Mouse (Mus musculus): Measurements from ENCODE around the gene Tor1a. TPM values are rescaled to one million over a fixed set of nuclear protein-coding genes. Genes with fewer than 3 reads are reported as not detected.
A peak's percentile ranks its signal among the peaks of the same experiment; 100 is the strongest.

Gene Tor1a
- total RNA-seq (2021): 10 to 100 TPM; 44.4 to 52.8 TPM
- long read RNA-seq, transcript Tor1a-205 (2 exons, 560 nt): minor isoform, 13 of 89 reads
- long read RNA-seq, transcript Tor1a-203 (4 exons, 1,605 nt): minor isoform, 15 of 89 reads
- long read RNA-seq, transcript Tor1a-201 (5 exons, 1,401 nt): major isoform, 51 of 89 reads
- long read RNA-seq, partial matches to known transcripts: 0 of 89 reads
- long read RNA-seq, other reads (novel, unspliced or antisense): 10 of 89 reads

GRCm38 (mm10) chr2:30967352-30968327, at the start of gene Tor1a:
Gene Tor1a, minus strand, starts transcription at chr2:30967933.
- DNase-seq (ENCODE audit: low spot score in 2 of 2): peak; percentile 88 to 94

GRCm38 (mm10) chr2:31013371-31014120, 45.8 kb upstream of the Tor1a start:
- DNase-seq (ENCODE audit: low spot score in 2 of 2): no peak

- DNase-seq (ENCODE audit: low spot score in 2 of 2): no peak
These were observed 39.5 kb upstream of the Tor1a start for GRCm38 (mm10) chr2:31007208-31007607.

- DNase-seq (ENCODE audit: low spot score in 2 of 2): no peak
These were observed 38.7 kb upstream of the Tor1a start for GRCm38 (mm10) chr2:31006434-31006833.

- no peak for DNase-seq (ENCODE audit: low spot score in 2 of 2)
These were observed 37.7 kb upstream of the Tor1a start for GRCm38 (mm10) chr2:31005453-31005852.

- DNase-seq (ENCODE audit: low spot score in 2 of 2): no peak
These were observed 35.1 kb upstream of the Tor1a start for GRCm38 (mm10) chr2:31002857-31003256.

GRCm38 (mm10) chr2:30998443-30999260, 30.9 kb upstream of the Tor1a start:
- no peak for DNase-seq (ENCODE audit: low spot score in 2 of 2)

GRCm38 (mm10) chr2:30995432-30995996, 27.8 kb upstream of the Tor1a start:
- no peak for DNase-seq (ENCODE audit: low spot score in 2 of 2)

GRCm38 (mm10) chr2:30994853-30995252, 27.1 kb upstream of the Tor1a start:
- no peak for DNase-seq (ENCODE audit: low spot score in 2 of 2)

- DNase-seq (ENCODE audit: low spot score in 2 of 2): no peak
These were observed 22.5 kb upstream of the Tor1a start for GRCm38 (mm10) chr2:30990221-30990620.

- DNase-seq (ENCODE audit: low spot score in 2 of 2): no peak
These were observed 17.6 kb upstream of the Tor1a start for GRCm38 (mm10) chr2:30985111-30986020.

GRCm38 (mm10) chr2:30983024-30983423, 15.3 kb upstream of the Tor1a start:
- no peak for DNase-seq (ENCODE audit: low spot score in 2 of 2)

- peak; percentile 98 to 99 for DNase-seq (ENCODE audit: low spot score in 2 of 2)
These were observed 14.2 kb upstream of the Tor1a start, which contains the start of the genes BC005624 and Usp20 for GRCm38 (mm10) chr2:30981790-30982513. Gene BC005624, minus strand, starts transcription at chr2:30982201. Gene Usp20, plus strand, starts transcription at chr2:30982279.

- DNase-seq (ENCODE audit: low spot score in 2 of 2): no peak
These were observed 907 bp downstream of the Tor1a start for GRCm38 (mm10) chr2:30966826-30967225.

GRCm38 (mm10) chr2:30965627-30966026, 2.1 kb downstream of the Tor1a start:
- no peak for DNase-seq (ENCODE audit: low spot score in 2 of 2)

GRCm38 (mm10) chr2:30962570-30963254, 5.0 kb downstream of the Tor1a start:
- no peak for DNase-seq (ENCODE audit: low spot score in 2 of 2)

- no peak for DNase-seq (ENCODE audit: low spot score in 2 of 2)
These were observed 7.9 kb downstream of the Tor1a start for GRCm38 (mm10) chr2:30959856-30960255.

GRCm38 (mm10) chr2:30958726-30959125, 9.0 kb downstream of the Tor1a start:
- DNase-seq (ENCODE audit: low spot score in 2 of 2): no peak

Data from layer of hippocampus, postnatal 10 days (tissue).